Mouse (Mus musculus): Measurements from ENCODE around the gene Myzap.

- no peak for TF ChIP-seq CTCF (IDR thresholded peaks at IDR 0.05; ENCODE audit: low read depth)
- TF ChIP-seq EP300 (IDR thresholded peaks at IDR 0.05; ENCODE audit: low read depth), result no peak
These were observed 115.6 kb downstream of the Myzap start for GRCm38 (mm10) chr9:71476601-71477000.

Measured in liver, embryonic 14.5 days (tissue).